Mouse (Mus musculus) central nervous system, embryonic 14 days (tissue): ENCODE results near the gene Spata33. TPM values are rescaled to one million over a fixed set of nuclear protein-coding genes. Genes with fewer than 3 reads are reported as not detected.

ENCODE experiments used
- polyA plus RNA-seq: library from polyadenylated mRNA; depleted of rRNA; stranded (reverse); fragments of >200 nt; gene quantifications from 2 replicates; pipeline ENCODE4 v1.2.3, GENCODE M21; 2012; rRNA removed

The Spata33 gene
- polyA plus RNA-seq: 6.6 and 7.0 TPM in 2 replicates

DNA sequence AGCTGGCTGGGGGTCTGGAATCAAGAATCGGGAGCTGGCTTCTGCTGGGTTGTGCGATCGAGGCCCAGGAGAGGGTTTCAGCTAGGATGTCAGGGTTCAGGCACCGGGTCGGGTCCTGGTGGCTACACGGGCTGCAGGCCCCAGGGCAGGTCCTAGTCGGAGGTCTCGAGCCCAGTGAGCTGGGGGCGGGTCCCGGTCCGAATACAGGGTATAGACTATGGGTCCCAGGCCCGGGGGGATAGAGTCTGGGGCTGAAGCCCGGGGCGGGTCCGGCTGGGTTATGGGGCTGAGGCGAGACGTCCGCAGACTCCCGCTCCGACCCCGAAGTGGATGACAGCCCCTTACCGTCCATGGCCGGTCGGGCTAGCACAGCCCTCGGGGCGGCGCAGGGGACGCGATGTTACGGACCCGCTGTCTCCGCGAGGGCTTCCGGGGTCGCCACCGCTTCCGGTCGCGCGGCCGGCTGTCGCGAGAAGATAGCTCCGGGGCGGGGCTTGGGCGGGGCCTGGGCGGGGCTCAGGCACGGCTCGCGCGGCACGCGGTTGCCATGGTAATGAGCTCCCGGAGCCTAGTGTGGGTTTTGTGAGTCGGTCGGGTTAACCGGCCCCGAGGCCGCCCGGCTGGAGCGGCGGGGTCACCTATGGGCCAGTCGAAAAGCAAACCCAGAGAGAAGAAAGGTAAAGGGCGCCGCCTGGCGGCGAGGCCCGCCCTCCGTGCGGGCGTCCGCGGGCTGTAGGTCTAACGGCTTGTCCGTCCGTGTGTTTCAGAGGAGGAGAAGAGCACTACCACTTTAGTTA, at the start of gene Spata33, which contains the start of gene Chmp1a:
Gene Spata33, plus strand, starts transcription at position 512 of the 797 bp plus-strand sequence.
Gene Chmp1a, minus strand, starts transcription at position 443 of the 797 bp plus-strand sequence.

DNA sequence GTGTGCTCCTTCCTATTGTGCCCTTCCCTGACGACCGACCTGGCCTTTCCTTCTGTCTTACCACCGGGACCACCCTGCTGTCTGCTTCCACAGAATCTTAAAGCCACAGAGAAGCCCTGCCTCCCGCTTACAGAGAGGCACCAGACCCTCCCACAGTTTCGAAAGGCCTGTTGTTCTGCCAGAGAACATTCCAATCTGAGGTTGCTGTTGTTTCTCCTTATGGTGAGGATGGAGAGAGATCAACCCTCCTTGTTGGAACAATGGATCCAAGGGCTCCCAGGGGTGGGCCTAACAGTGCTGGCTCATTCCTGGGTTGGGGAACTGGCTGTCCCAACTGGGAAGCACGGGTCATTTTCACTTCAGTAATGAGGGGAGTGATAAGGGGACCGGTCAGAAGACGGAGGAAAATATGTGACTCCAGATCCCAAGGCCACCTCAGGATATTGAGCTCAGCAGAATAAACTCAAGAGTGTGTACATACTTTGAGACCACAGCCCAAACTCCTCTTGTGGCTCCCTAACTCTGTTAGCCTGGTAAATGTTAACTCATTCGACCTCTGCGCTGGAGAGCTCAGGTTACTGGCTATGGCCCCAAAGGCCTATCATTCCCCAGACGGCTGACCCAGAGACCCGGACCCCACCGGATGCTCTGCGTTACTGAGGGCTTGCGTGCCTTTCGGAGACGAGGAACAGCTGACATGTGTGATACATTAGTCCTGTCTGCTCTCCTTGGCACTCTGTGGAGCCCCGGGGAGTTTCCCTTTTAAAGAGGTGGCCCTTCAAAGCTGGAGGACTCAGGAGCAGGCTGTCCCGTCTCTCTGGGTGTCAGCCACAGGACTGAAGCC, 26.8 kb upstream of the Spata33 start, which contains the start of gene Dpep1:
Gene Dpep1, plus strand, starts transcription at position 677 of the 844 bp plus-strand sequence.

DNA sequence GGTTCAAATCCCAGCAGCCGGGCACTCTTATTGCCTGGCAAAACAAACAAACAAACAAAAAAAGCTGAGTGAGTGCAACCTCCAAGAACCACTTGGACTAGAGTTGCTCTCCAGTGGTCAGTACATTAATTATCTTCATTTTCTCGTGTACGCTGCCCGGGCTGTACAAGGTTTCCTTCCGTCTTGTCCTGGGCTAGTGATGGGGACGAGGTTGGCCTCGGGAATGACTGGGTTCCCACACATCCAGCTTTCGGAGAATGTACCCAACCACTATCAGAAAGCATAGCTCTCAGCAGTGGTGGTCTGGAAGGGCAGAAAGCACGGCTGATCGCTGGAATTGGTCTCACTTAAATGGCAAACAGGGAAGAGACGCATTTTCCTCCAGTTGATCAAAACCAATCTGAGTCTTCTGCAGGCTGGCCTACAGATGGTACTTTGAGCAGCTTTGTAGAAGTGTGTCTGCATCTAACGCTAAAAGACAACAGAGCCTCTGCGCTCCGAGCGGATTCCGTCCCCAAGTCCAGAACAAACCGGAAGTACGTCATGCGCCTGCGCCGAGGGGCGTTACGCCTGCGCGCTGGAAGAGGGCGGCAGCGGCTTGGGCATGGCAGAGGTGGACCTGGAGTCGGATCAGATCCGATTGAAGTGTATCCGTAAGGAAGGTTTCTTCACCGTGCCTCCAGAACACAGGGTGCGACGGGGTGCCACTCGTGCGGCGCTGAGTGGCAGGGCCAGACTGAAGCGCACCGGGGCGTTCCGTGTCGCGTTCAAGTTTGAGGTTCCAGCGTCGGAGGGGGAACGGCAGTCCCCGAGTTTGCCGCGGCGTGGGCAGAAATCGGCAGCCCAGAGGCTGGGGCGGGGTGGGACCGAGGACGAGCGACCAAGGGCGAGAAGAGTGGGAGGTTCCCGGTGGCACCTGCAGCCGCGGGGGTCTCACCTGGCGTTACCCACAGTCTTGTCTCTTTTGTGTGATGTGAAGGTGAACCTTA, 11.9 kb downstream of the Spata33 start, which contains the start of gene Cdk10:
Gene Cdk10, plus strand, starts transcription at position 565 of the 989 bp plus-strand sequence.

DNA sequence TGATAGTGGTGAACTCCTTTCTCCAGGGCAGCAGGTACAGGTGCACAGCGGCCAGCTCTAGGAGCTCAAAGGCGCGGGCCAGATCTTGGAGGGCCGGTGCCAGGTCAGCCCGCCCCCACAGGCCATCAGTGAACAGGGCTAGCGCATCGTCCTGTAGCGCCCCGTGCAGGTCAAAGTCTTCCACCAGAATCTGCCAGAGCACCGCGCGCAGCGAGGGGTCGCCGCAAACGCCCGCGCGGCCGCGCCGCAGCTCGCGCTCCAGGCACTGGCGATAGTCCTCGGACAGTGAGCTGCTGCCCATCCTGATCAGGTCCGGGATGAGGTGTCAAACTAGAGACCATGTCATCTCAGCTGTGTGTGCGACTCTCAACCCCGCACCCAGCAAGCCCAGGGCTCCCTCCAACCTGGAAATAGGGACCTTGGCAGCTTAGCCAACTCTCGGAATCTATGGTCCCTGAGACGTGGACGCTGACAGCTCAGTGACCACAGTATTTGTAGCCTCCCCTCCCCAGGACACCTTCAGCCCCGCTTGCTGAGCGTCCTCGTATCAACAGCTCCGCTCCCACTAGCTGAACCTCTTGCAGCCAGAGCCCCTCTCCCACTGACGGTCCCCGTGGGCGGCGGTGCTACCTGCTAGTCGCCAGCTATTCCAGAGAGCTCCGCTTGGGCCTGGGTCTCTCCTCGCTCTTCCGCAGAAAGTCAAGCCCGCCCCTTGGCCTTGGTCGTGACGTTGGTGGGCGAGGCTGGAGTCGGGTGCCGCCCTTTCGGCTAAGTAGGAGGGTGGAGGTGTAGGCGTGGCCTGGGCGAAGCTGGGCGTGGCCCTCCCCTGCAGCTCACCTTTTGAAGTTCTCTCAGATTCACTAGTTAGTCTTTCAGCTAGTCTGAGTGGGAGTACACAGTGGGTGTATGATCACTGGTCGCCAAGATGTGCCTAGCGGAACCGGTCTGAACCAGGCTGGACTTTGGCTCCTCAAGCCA, 23.2 kb downstream of the Spata33 start, which contains the start of gene Spata2l:
Gene Spata2l, minus strand, starts transcription at position 714 of the 978 bp plus-strand sequence.

DNA sequence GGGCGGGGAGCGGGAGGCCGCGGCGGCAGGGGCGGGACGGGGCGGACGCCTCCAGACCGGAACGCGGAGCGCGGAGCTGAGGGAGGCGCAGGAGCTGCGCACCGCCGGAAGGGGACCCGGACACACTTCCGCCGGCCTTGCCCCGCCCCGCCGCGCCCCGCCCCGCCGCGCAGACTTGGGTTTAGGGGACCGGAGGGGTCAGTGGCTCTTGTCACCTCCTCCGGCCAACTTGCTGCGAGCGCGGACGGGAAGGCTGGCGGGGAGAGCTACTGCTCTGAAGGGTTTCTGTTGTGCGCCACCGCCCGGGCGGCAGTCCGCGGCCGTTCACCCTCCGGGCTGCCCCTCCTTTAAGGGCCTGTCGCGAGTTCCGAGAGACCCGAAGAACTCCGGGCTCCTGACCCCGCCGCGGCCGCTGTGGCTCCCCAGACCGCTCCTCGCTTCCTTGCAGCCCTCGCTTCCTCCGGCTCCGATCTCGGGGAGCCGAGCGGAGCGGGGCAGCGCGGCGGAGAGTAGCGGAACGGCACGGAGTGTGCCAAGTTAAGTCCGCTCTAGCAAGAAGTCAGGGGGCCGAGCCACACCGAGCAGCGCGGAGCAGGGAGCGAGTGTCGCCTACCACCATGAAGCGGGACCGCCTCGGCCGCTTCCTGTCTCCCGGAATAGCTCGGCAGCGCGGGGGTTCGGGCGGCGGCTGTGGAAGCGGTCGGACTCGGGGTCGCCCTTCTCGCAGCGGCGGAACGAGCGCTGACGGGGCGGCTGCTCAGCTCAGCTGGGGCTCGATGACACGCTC, 41.7 kb downstream of the Spata33 start, which contains the start of the genes Zfp276 and Vps9d1:
Gene Zfp276, plus strand, starts transcription at position 97 of the 787 bp plus-strand sequence.
Gene Vps9d1, minus strand, starts transcription at position 250 of the 787 bp plus-strand sequence.

Other genes with a start within 250 kb of the Spata33 start
- 63.6 and 67.0 TPM in 2 replicates for gene Ankrd11, start 170.6 kb upstream of the Spata33 start, polyA plus RNA-seq
- 106 and 116 TPM in 2 replicates for gene Spg7, start 149.9 kb upstream of the Spata33 start, polyA plus RNA-seq
- 1,904 and 2,108 TPM in 2 replicates for gene Rpl13, start 110.5 kb upstream of the Spata33 start, polyA plus RNA-seq
- 5.1 and 5.9 TPM in 2 replicates for gene Cpne7, start 95.5 kb upstream of the Spata33 start, polyA plus RNA-seq
- gene Sult5a1, start 54.5 kb upstream of the Spata33 start, polyA plus RNA-seq: 2.1 and 11.6 TPM in 2 replicates
- 0.34 and 1.2 TPM in 2 replicates for gene Dpep1, start 26.6 kb upstream of the Spata33 start, polyA plus RNA-seq
- 121 and 129 TPM in 2 replicates for gene Chmp1a, start 69 bp upstream of the Spata33 start, polyA plus RNA-seq
- gene Cdk10, start 12.0 kb downstream of the Spata33 start, polyA plus RNA-seq: 121 and 122 TPM in 2 replicates
- gene Spata2l, start 23.4 kb downstream of the Spata33 start, polyA plus RNA-seq: 3.0 and 3.2 TPM in 2 replicates
- 38.9 and 40.2 TPM in 2 replicates for gene Zfp276, start 41.4 kb downstream of the Spata33 start, polyA plus RNA-seq
- 109 and 116 TPM in 2 replicates for gene Vps9d1, start 41.5 kb downstream of the Spata33 start, polyA plus RNA-seq
- 27.6 and 35.1 TPM in 2 replicates for gene Fanca, start 105.7 kb downstream of the Spata33 start, polyA plus RNA-seq
- gene Spire2, start 119.9 kb downstream of the Spata33 start, polyA plus RNA-seq: 37.7 and 44.4 TPM in 2 replicates
- gene Tcf25, start 160.9 kb downstream of the Spata33 start, polyA plus RNA-seq: 267 and 295 TPM in 2 replicates
- gene Mc1r, start 194.3 kb downstream of the Spata33 start, polyA plus RNA-seq: 0.02 and 0.10 TPM in 2 replicates
- 2,181 and 2,513 TPM in 2 replicates for gene Tubb3, start 198.6 kb downstream of the Spata33 start, polyA plus RNA-seq
- 44.5 and 45.5 TPM in 2 replicates for gene Def8, start 210.7 kb downstream of the Spata33 start, polyA plus RNA-seq